Mouse (Mus musculus) adrenal gland, postnatal 14 days (tissue): Measurements from ENCODE around the gene 9330182O14Rik. TPM values are rescaled to one million over a fixed set of nuclear protein-coding genes. Genes with fewer than 3 reads are reported as not detected.

ENCODE experiments used
- microRNA-seq, 2 experiments: library from miRNA; unstranded; fragments of <30 nt; microRNA quantifications; one replicate each; pipeline ENCODE4 v1.2.0; 2021
- total RNA-seq: library from RNA; stranded (reverse); gene quantifications from 2 replicates; pipeline ENCODE4 v1.2.3, GENCODE M21; 2021

Gene 9330182O14Rik
- total RNA-seq, 1 experiment from 2014 or later = 0.22 TPM

Small RNA genes lying within 50 kb of the gene (microRNA-seq; reads per million reads assigned to microRNA genes)
- 0 reads per million in 2 experiments for gene Gm25958
